Mouse (Mus musculus) liver, adult 2 months (tissue): ENCODE measurements around the gene Sh3glb1. TPM values are rescaled to one million over a fixed set of nuclear protein-coding genes. Genes with fewer than 3 reads are reported as not detected.

Experiments used
- DNase-seq: peaks from one replicate; pipeline ENCODE4 v3.0.0-alpha.2; 2011; ENCODE audit warnings: low read depth, low spot score; ENCODE audit errors: extremely low read depth
- H3K27ac ChIP-seq: fragments of 200-500 bp; replicated peaks from 2 replicates; pipeline ENCODE4 v1.5.1; 2012; ENCODE audit warnings: low read depth, mild to moderate bottlenecking, control low read depth, inconsistent platforms, low read length; ENCODE audit not compliant: insufficient read depth
- H3K27me3 ChIP-seq: fragments of 200-500 bp; 2 replicates; pipeline ENCODE4 v1.6.1; 2012; ENCODE audit warnings: mild to moderate bottlenecking, moderate library complexity, low read length, inconsistent platforms; ENCODE audit not compliant: control insufficient read depth, insufficient read depth
- H3K36me3 ChIP-seq: fragments of 200-500 bp; 2 replicates; pipeline ENCODE4 v1.6.1; 2012; ENCODE audit warnings: low read length, inconsistent platforms; ENCODE audit not compliant: control insufficient read depth, insufficient read depth
- H3K4me1 ChIP-seq: fragments of 200-500 bp; 2 replicates; pipeline ENCODE4 v1.6.1; 2011; ENCODE audit warnings: low read length; ENCODE audit not compliant: control insufficient read depth, insufficient read depth
- H3K4me3 ChIP-seq: fragments of 200-500 bp; 2 replicates; pipeline ENCODE4 v1.5.1; 2011; ENCODE audit warnings: low read depth, mild to moderate bottlenecking, control low read depth, low read length, moderate library complexity; ENCODE audit not compliant: insufficient read depth
- H3K79me2 ChIP-seq: fragments of 200-500 bp; 2 replicates; pipeline ENCODE4 v1.6.1; 2012; ENCODE audit warnings: inconsistent platforms, mild to moderate bottlenecking, low read length, moderate library complexity; ENCODE audit not compliant: control insufficient read depth, insufficient read depth
- H3K9ac ChIP-seq: fragments of 200-500 bp; 2 replicates; pipeline ENCODE4 v1.6.1; 2012; ENCODE audit warnings: low read depth, mild to moderate bottlenecking, control low read depth, inconsistent platforms, low read length
- CTCF ChIP-seq: fragments of 200-500 bp; IDR thresholded peaks from 2 replicates; pipeline ENCODE4 v1.5.1; 2011; ENCODE audit warnings: low read depth, low read length, control low read depth
- POLR2A ChIP-seq: fragments of 200-500 bp; IDR thresholded peaks from 2 replicates; pipeline ENCODE4 v1.6.1; 2011; ENCODE audit warnings: low read length, control low read depth; ENCODE audit not compliant: insufficient read depth; ENCODE audit errors: extremely low read depth
- WGBS: fragments of 180-500 bp; shearing (Covaris S2); methylation state at CpG from one replicate; pipeline ENCODE4 v1.1.7; 2018; 5-methylcytosine and 5-hydroxymethylcytosine counted together
- polyA plus RNA-seq: library from polyadenylated mRNA; depleted of rRNA; stranded (reverse); fragments of >200 nt; gene quantifications from 2 replicates; pipeline ENCODE4 v1.2.3, GENCODE M21; 2012
- total RNA-seq: library from RNA; depleted of rRNA; stranded (reverse); fragments of >200 nt; gene quantifications from 2 replicates; pipeline ENCODE4 v1.2.3, GENCODE M21; 2014

The Sh3glb1 gene
- total and polyA plus RNA-seq, 2 experiments = 7.7 to 28.2 TPM

GRCm38 (mm10) chr3:144708612-144709011 lies 11.5 kb downstream of the Sh3glb1 start:
- Histone ChIP-seq H3K36me3 (peaks cover 34% of the 10 kb centered on the region), H3K27me3 (no peaks in the 10 kb centered on the region), H3K79me2 (peaks cover 9% of the 10 kb centered on the region; the same call in 1 of the 2 replicates), H3K27ac (no peak overlapping the region), H3K4me3 (no peak overlapping the region), H3K9ac (no peak overlapping the region), H3K4me1 (peaks cover 3% of the 10 kb centered on the region; the same call in 1 of the 2 replicates)
- TF ChIP-seq POLR2A (no peak), CTCF (no peak)
- peak; percentile 75 for DNase-seq
- 40% methylated on average over 5 of the region's 5 CpGs for WGBS

DNA sequence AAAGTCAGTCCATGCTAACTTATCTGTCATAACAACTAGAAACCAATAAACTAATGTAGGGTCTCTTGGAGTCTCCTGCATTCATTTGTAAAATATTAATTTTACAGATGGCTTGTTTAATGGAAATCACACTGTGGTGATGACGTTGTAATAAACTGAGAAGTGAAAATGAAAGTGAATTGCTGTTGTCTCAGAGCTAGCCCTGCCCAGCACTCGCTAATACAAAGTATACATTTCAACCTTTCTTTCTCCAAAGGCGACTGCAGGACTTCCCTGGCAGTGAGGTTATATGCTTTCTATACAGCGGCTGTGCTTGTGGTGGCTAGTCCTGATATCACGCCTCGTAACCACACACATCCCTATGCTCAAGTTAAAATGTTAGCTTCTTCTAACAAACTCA lies 16.2 kb downstream of the Sh3glb1 start:
- no peak overlapping the region for H3K9ac ChIP-seq
- H3K4me3 ChIP-seq = no peak overlapping the region
- no peak overlapping the region for H3K27ac ChIP-seq
- DNase-seq = no peak
- peaks cover 32% of the 10 kb centered on the region for H3K36me3 ChIP-seq
- no peak for TF ChIP-seq CTCF
- TF ChIP-seq POLR2A = no peak
- 0 out of 2 replicates have a peak, but pooled peaks cover 3% of the 10 kb centered on the region for H3K4me1 ChIP-seq
- 52% methylated on average over 6 of the region's 6 CpGs for WGBS
- no peaks in the 10 kb centered on the region; the same call in 1 of the 2 replicates for H3K79me2 ChIP-seq
- no peaks in the 10 kb centered on the region for H3K27me3 ChIP-seq

DNA sequence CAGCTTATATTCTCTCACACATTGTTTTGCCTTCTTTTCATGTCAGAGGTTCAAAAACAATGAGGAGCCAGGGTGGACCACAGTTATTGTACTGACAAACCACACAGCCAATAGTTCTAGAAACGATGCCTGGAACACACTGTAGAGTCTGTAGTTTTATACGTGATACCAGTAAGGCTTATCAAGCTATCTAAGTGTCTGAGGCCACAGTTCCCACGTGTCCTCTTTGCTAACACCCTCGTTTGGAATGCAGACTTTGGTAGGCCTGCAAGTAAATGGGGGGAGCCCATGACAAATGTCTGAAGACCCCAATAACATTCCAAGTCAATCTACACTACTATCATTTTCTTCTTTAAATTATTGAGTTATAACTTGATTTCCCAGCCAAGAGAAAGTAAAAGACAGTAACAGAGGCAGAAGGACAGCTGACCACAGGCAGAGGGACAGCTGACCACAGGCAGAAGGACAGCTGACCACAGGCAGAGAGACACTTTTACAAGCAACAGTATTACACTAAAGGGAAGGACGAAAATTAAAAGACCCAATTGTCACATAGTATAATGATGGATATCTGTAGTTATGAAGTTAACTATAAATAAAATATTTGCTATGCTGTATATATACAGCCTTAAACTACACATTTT lies 21.2 kb downstream of the Sh3glb1 start:
- TF ChIP-seq CTCF (no peak), POLR2A (no peak)
- H3K36me3 ChIP-seq = peaks cover 53% of the 10 kb centered on the region
- DNase-seq = no peak
- H3K27ac ChIP-seq = no peak overlapping the region
- no peak overlapping the region for H3K4me3 ChIP-seq
- H3K79me2 ChIP-seq = no peaks in the 10 kb centered on the region
- H3K9ac ChIP-seq = no peak overlapping the region
- WGBS = 87% methylated on average over 5 of the region's 5 CpGs
- no peaks in the 10 kb centered on the region; the same call in 1 of the 2 replicates for H3K4me1 ChIP-seq
- H3K27me3 ChIP-seq = no peaks in the 10 kb centered on the region

GRCm38 (mm10) chr3:144697942-144698341 lies 22.2 kb downstream of the Sh3glb1 start:
- no peak for TF ChIP-seq CTCF
- no peak for TF ChIP-seq POLR2A
- no peak overlapping the region for H3K4me3 ChIP-seq
- no peaks in the 10 kb centered on the region for H3K27me3 ChIP-seq
- no peak overlapping the region for H3K27ac ChIP-seq
- peak; percentile 41 for DNase-seq
- WGBS = 77% methylated on average over 3 of the region's 3 CpGs
- no peaks in the 10 kb centered on the region for H3K79me2 ChIP-seq
- H3K4me1 ChIP-seq = no peaks in the 10 kb centered on the region; the same call in 1 of the 2 replicates
- H3K36me3 ChIP-seq = peaks cover 57% of the 10 kb centered on the region
- no peak overlapping the region for H3K9ac ChIP-seq

- H3K4me1 ChIP-seq = no peaks in the 10 kb centered on the region; the same call in 1 of the 2 replicates
- TF ChIP-seq CTCF = no peak
- TF ChIP-seq POLR2A = no peak
- H3K27me3 ChIP-seq = no peaks in the 10 kb centered on the region
- peak; percentile 30 for DNase-seq
- no peak overlapping the region for H3K27ac ChIP-seq
- H3K9ac ChIP-seq = no peak overlapping the region
- no peak overlapping the region for H3K4me3 ChIP-seq
- 45% methylated on average over 5 of the region's 5 CpGs for WGBS
- H3K36me3 ChIP-seq = peaks cover 57% of the 10 kb centered on the region
- H3K79me2 ChIP-seq = no peaks in the 10 kb centered on the region
These were observed 23.0 kb downstream of the Sh3glb1 start for GRCm38 (mm10) chr3:144697154-144697553.

GRCm38 (mm10) chr3:144694941-144695340 lies 25.2 kb downstream of the Sh3glb1 start:
- no peak overlapping the region for H3K4me3 ChIP-seq
- no peaks in the 10 kb centered on the region for H3K79me2 ChIP-seq
- no peaks in the 10 kb centered on the region for H3K27me3 ChIP-seq
- no peak overlapping the region for H3K9ac ChIP-seq
- DNase-seq = no peak
- H3K36me3 ChIP-seq = peaks cover 60% of the 10 kb centered on the region
- WGBS = 91% methylated on average over 7 of the region's 7 CpGs
- TF ChIP-seq CTCF = no peak
- TF ChIP-seq POLR2A = no peak
- no peaks in the 10 kb centered on the region; the same call in 1 of the 2 replicates for H3K4me1 ChIP-seq
- no peak overlapping the region for H3K27ac ChIP-seq
